Mouse (Mus musculus): ENCODE data around the gene Hist1h4d. TPM values are rescaled to one million over a fixed set of nuclear protein-coding genes. Genes with fewer than 3 reads are reported as not detected.
"Not testable (repeated sequence)": the region's sequence is repeated elsewhere in the genome, so short reads cannot be mapped to it uniquely, and the experiment has no call there.

Gene Hist1h4d
- polyA plus RNA-seq, 1 experiment from 2014 or later, result 109 TPM

DNA sequence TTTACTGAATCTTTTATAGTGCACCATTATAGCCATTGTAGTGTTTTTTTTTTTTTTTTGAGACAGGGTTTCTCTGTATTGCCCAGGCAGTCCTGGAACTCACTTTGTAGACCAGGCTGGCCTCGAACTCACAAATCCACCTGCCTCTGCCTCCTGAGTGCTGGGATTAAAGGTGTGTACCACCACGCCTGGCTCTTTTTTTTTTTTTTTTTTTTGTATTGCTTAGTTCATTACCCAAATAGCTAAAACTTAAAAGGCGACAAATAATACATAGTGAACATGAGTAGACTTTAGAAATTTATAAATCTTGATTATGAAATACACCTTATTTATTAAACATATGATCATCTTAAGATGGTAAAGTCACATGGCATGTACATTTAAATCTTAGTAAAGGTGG, 39.9 kb upstream of the Hist1h4d start:
- H3K27ac ChIP-seq (replicated peaks), result no peak overlapping the region
- H3K4me3 ChIP-seq, result no peak overlapping the region
- no peak overlapping the region for H3K9ac ChIP-seq (replicated peaks)
- no peak overlapping the region for H3K4me2 ChIP-seq (replicated peaks)
- WGBS, result 84% methylated on average over 3 of the region's 3 CpGs
- H3K27me3 ChIP-seq, result no peaks in the 10 kb centered on the region
- no peak for ATAC-seq (ENCODE audit: low FRiP score, low read depth)
- no peaks in the 10 kb centered on the region for H3K9me3 ChIP-seq
- no peaks in the 10 kb centered on the region for H3K36me3 ChIP-seq
- H3K4me1 ChIP-seq, result peaks cover 15% of the 10 kb centered on the region

DNA sequence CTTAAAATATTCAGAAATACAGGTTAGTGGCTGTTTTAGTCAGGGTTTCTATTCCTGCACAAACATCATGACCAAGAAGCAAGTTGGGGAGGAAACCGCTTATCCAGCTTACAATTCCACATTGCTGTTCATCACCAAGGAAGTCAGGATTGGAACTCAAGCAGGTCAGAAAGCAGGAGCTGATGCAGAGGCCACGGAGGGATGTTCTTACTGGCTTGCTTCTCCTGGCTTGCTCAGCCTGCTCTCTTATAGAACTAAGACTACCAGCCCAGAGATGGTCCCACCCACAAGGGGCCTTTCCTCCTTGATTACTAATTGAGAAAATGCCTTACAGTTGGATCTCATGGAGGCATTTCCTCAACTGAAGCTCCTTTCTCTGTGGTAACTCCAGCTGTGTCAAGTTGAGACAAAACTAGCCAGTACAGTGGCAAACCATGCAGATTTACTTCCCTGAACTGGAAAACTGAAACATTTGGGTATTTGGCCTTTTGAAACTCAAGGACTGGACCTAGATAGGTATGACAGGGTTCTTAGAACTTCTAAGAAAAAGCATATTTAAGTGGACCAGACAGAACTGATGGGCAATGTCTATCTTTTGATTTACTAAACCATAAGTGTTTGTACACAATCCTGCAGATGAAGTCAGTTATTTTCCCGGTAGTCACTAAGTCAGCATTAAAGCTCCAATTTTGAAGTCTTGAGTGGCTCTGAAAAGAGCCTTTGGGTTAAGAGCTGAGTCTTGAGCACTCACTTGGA, 39.0 kb upstream of the Hist1h4d start:
- WGBS, result 2% methylated on average over 3 of the region's 3 CpGs
- ATAC-seq (ENCODE audit: low FRiP score, low read depth); H3K4me1 ChIP-seq; H3K9me3 ChIP-seq; H3K27me3 ChIP-seq; H3K36me3 ChIP-seq: not testable (repeated sequence)
- peak overlapping the region; percentile 54 for H3K9ac ChIP-seq (replicated peaks)
- H3K4me2 ChIP-seq (replicated peaks), result peak overlapping the region; percentile 63
- peak overlapping the region; percentile 47 for H3K4me3 ChIP-seq
- peak overlapping the region; percentile 92 for H3K27ac ChIP-seq (replicated peaks)

DNA sequence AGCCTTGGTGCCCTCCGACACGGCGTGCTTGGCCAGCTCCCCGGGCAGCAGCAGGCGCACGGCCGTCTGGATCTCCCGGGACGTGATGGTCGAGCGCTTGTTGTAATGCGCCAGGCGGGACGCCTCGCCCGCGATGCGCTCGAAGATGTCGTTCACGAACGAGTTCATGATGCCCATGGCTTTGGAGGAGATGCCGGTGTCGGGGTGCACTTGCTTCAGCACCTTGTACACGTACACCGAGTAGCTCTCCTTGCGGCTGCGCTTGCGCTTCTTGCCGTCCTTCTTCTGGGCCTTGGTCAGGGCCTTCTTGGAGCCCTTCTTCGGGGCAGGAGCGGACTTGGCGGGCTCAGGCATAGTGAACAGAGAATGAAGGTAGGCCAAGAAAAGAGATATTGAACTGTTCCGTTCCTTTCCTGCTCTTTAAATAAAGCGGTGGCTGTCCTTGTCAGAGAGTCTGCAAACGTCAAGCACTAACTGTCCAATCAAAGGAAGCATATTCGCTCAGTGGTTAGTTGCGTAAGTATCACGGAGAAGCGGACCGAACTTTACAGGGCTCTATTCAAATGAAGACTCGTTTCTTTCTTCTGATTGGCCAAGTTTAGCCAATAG, 38.3 kb upstream of the Hist1h4d start, which contains the start of gene Hist1h2bh:
Gene Hist1h2bh, minus strand, starts transcription at position 394 of the 609 bp plus-strand sequence.
- not testable (repeated sequence) for H3K27me3 ChIP-seq, H3K36me3 ChIP-seq, H3K4me1 ChIP-seq, H3K9me3 ChIP-seq
- Histone ChIP-seq H3K27ac (replicated peaks) (peak within 1 kb of the TSS; percentile 92), H3K4me2 (replicated peaks) (peak within 1 kb of the TSS; percentile 63), H3K9ac (replicated peaks) (peak within 1 kb of the TSS; percentile 54), H3K4me3 (peak within 1 kb of the TSS; percentile 51)
- ATAC-seq (ENCODE audit: low FRiP score, low read depth), result peak; percentile 88
- under 1% methylated on average over 29 of the region's 42 CpGs for WGBS

DNA sequence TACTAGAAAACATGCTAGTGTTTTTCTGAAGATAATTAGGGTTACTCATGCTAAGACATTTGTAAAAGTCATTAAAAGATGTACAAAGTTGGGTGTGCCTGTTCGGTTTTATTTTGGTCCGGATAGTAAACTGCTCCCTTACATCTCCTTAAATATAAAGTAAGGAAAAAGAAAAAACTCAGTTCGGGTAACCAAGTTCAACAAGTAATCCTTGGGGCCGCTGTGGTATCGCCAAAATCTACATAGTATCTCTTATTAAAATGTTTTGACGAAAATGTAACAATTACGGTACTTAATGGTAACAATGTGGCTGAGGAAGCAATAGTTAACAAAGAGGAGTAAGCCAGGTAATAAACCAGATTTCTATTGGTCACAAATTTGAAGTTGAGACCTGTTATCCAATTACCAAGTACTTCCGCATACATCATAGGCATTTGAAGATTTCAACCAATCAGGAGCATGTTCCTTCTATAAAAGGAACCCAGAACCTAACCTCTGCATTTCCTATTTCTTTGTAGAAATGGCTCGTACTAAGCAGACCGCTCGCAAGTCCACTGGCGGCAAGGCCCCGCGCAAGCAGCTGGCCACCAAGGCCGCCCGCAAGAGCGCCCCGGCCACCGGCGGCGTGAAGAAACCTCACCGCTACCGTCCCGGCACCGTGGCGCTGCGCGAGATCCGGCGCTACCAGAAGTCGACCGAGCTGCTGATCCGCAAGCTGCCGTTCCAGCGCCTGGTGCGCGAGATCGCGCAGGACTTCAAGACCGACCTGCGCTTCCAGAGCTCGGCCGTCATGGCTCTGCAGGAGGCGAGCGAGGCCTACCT, 37.2 kb upstream of the Hist1h4d start, which contains the start of gene Hist1h3f:
Gene Hist1h3f, plus strand, starts transcription at position 88 of the 822 bp plus-strand sequence.
- no peaks in the 10 kb centered on the region for H3K9me3 ChIP-seq
- peak within 1 kb of the TSS; percentile 59 for H3K9ac ChIP-seq (replicated peaks)
- H3K4me2 ChIP-seq (replicated peaks), result peak within 1 kb of the TSS; percentile 63
- H3K36me3 ChIP-seq, result no peaks in the 10 kb centered on the region
- peak within 1 kb of the TSS; percentile 51 for H3K4me3 ChIP-seq
- peaks cover 6% of the 10 kb centered on the region for H3K4me1 ChIP-seq
- H3K27me3 ChIP-seq, result no peaks in the 10 kb centered on the region
- peak within 1 kb of the TSS; percentile 92 for H3K27ac ChIP-seq (replicated peaks)
- WGBS, result 1% methylated on average over 24 of the region's 45 CpGs
- peak; percentile 94 for ATAC-seq (ENCODE audit: low FRiP score, low read depth)

DNA sequence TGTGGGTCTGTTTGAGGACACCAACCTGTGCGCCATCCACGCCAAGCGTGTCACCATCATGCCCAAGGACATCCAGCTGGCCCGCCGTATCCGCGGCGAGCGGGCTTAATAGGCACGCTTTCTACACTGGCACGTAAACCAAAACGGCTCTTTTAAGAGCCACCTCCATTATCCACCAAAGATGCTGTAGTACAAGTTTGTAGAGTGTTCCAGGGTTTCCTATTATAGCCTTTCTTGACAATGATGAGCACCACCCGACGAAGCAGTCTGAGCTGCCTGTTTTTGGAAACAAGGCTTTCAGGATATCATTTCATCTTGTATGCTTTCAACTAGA, 36.6 kb upstream of the Hist1h4d start:
- Histone ChIP-seq H3K4me3 (peak overlapping the region; percentile 51), H3K9ac (replicated peaks) (peak overlapping the region; percentile 59), H3K27ac (replicated peaks) (peak overlapping the region; percentile 92), H3K4me2 (replicated peaks) (peak overlapping the region; percentile 63)
- H3K27me3 ChIP-seq; H3K9me3 ChIP-seq; ATAC-seq (ENCODE audit: low FRiP score, low read depth); H3K36me3 ChIP-seq; H3K4me1 ChIP-seq: not testable (repeated sequence)
- 0% methylated on average over 11 of the region's 14 CpGs for WGBS

DNA sequence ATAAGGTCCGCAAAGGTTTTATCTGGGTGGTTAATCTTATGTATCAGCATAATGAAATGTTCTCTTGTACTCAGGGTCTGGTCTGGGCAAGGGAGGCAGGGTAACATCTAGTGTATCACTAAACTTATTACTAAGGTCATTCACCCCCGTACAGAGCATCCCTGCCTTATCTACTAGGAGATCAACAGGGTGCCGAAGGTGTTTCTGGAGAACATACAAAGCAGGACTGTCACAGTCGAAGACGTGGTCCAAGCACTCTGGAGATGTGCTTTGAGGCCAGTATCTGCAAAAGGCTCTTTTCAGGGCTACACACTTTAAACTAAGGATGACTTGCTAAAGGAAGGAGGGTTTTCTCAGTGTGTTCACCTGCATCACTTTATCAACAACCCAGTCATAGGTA, 34.7 kb upstream of the Hist1h4d start:
- Histone ChIP-seq H3K36me3 (no peaks in the 10 kb centered on the region), H3K4me3 (no peak overlapping the region), H3K27ac (replicated peaks) (peak overlapping the region; percentile 56; the same call in 1 of the 2 replicates), H3K4me1 (peaks cover 9% of the 10 kb centered on the region), H3K4me2 (replicated peaks) (no peak overlapping the region), H3K27me3 (no peaks in the 10 kb centered on the region), H3K9ac (replicated peaks) (no peak overlapping the region), H3K9me3 (no peaks in the 10 kb centered on the region)
- WGBS, result 82% methylated on average over 5 of the region's 5 CpGs
- ATAC-seq (ENCODE audit: low FRiP score, low read depth), result no peak

DNA sequence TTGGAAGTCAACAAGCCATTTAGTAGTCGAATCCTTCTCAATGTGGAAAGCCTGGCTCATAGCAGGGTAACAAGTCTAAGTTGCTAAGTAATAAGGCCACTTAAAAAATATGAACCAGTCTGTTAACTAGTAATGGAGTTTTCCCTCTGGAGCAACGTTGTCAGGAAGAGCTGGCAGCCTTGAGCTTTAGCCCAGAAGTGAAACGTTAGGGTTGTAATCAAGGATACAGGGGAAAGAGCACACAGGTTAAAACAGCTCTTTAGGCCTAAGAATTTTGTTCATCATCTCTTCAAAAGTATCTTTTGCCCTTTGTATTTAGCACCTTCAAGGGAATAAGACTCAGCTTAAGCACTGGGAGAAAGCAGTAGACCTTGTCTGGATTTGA, 30.6 kb upstream of the Hist1h4d start:
- no peak for ATAC-seq (ENCODE audit: low FRiP score, low read depth)
- Histone ChIP-seq H3K27ac (replicated peaks) (peak overlapping the region; percentile 89), H3K27me3 (no peaks in the 10 kb centered on the region), H3K4me2 (replicated peaks) (peak overlapping the region; percentile 58), H3K36me3 (no peaks in the 10 kb centered on the region), H3K9me3 (no peaks in the 10 kb centered on the region), H3K4me1 (peaks cover 17% of the 10 kb centered on the region; the same call in 1 of the 2 replicates), H3K9ac (replicated peaks) (peak overlapping the region; percentile 53), H3K4me3 (peak overlapping the region; percentile 45)
- 9% methylated on average over 3 of the region's 3 CpGs for WGBS

DNA sequence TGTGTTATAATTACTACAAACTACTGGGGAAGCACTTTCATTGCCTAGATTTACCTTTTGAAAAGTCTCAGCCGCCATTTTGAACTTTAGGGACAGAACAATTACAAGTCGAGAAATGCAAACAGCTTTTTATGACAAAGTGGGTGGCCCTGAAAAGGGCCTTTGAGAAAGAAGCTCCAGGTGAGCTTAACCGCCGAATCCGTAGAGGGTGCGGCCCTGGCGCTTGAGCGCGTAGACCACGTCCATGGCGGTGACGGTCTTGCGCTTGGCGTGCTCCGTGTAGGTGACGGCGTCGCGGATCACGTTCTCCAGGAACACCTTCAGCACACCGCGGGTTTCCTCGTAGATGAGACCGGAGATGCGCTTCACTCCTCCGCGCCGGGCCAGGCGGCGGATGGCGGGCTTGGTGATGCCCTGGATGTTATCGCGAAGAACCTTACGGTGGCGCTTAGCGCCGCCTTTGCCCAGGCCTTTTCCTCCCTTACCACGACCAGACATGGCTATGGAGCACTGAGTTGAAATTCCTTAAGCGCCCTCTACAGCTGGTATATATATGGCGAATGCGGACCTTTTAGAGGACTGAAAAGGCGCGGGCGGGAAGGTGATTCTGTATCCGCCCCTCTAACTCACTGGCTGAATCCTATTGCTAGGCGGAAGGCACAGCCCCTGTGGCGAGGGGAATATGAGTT, 30.1 kb upstream of the Hist1h4d start, which contains the start of gene Hist1h4f:
Gene Hist1h4f, minus strand, starts transcription at position 503 of the 689 bp plus-strand sequence.
- peak within 1 kb of the TSS; percentile 45 for H3K4me3 ChIP-seq
- under 1% methylated on average over 47 of the region's 47 CpGs for WGBS
- peak within 1 kb of the TSS; percentile 89 for H3K27ac ChIP-seq (replicated peaks)
- not testable (repeated sequence) for H3K27me3 ChIP-seq, H3K36me3 ChIP-seq, H3K9me3 ChIP-seq
- H3K4me1 ChIP-seq, result peaks cover 17% of the 10 kb centered on the region
- peak; percentile 86 for ATAC-seq (ENCODE audit: low FRiP score, low read depth)
- peak within 1 kb of the TSS; percentile 53 for H3K9ac ChIP-seq (replicated peaks)
- H3K4me2 ChIP-seq (replicated peaks), result peak within 1 kb of the TSS; percentile 58

DNA sequence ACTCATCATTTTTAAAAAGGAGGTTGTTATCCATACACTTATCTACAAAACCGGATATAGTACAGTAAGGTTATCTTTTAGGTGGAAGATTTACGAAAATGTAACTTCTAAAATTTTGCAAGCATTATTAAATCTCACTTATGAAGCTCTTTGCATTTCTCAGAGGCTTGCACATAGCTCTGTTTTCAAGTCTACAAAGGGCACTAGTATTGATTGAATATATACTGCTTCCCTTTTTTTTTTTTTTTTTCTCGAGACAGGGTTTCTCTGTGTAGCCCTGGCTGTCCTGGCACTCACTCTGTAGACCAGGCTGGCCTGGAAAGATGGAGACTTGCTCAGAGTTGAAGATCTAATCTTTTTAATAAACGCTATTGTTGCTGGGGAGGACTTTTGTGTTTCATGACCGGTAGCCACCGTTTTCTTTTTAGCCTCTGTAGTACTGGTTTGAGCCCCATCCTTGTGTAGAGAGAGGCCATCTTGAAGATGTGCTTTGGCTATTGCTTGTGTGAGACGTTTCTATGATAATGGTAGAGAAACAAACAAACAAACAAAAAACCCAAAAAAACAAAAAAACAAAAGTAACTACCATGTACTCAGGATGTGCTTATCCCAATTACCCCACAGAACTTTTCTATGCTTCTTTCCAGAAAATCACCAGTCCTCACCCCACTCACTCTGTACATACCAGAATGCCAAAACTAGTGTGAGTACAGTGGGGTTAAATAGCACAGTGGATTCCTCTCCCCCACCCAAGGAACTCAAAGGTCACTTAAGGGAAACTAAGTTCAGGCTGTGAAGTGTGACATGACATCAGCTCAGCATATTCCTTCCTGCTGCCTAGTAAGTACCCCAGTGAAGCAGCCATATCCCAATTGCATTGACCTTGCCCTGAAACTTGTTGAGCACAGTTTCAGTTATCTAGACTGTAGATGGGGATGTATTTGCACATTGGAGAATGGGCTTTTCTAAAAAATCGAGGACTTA, 29.2 kb upstream of the Hist1h4d start:
- Histone ChIP-seq H3K4me2 (replicated peaks) (peak overlapping the region; percentile 58), H3K4me1 (peaks cover 22% of the 10 kb centered on the region), H3K27me3 (no peaks in the 10 kb centered on the region), H3K4me3 (peak overlapping the region; percentile 45), H3K36me3 (no peaks in the 10 kb centered on the region), H3K9ac (replicated peaks) (no peak overlapping the region; the same call in 1 of the 2 replicates), H3K9me3 (no peaks in the 10 kb centered on the region), H3K27ac (replicated peaks) (peak overlapping the region; percentile 89)
- WGBS, result 51% methylated on average over 8 of the region's 8 CpGs
- ATAC-seq (ENCODE audit: low FRiP score, low read depth), result no peak

DNA sequence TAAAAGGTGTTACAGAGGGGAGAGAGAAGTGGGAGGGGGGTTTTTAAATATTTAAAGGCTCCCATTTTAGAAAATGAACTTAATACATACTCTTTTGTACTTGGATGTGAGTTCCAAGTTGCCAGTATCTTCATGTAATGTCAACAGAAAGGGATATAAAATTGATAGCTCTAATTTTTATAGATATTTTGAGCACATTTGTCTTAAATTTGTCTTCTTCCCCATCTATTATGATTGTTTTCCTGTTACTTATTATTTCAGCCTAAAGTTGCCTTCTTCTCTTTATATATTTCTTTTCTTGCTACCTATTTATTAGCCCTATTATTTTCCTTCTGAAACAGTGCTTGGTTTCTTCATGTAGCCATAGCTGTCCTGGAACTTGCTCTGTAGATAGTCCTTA, 28.4 kb upstream of the Hist1h4d start, which contains the start of gene Hist1h1d:
Gene Hist1h1d, plus strand, starts transcription at position 301 of the 400 bp plus-strand sequence.
- Histone ChIP-seq H3K9me3 (no peaks in the 10 kb centered on the region), H3K27me3 (no peaks in the 10 kb centered on the region), H3K4me1 (peaks cover 22% of the 10 kb centered on the region), H3K4me2 (replicated peaks) (peak within 1 kb of the TSS; percentile 98), H3K27ac (replicated peaks) (peak within 1 kb of the TSS; percentile 97), H3K9ac (replicated peaks) (no peak within 1 kb of the TSS), H3K4me3 (no peak within 1 kb of the TSS), H3K36me3 (no peaks in the 10 kb centered on the region)
- ATAC-seq (ENCODE audit: low FRiP score, low read depth), result no peak
